Mouse (Mus musculus) lung, embryonic 14.5 days (tissue): ENCODE data around the gene Golph3l. TPM values are rescaled to one million over a fixed set of nuclear protein-coding genes. Genes with fewer than 3 reads are reported as not detected.

Experiments
- ATAC-seq: fragments of 200-750 bp; cut with Nextera tagmentation; 2 replicates; pipeline ENCODE4 v1.8.0; 2017; ENCODE audit warnings: mild to moderate bottlenecking, moderate TSS enrichment, moderate library complexity; ENCODE audit not compliant: insufficient read depth
- DNase-seq: peaks from one replicate; pipeline ENCODE4 v3.0.0-alpha.2; 2015
- H3K27ac ChIP-seq: fragments of 300-500 bp; sonication (generic); 2 replicates; pipeline ENCODE4 v1.5.1; 2014; ENCODE audit warnings: low read depth, mild to moderate bottlenecking, moderate library complexity
- H3K27me3 ChIP-seq: fragments of 300-500 bp; sonication (generic); 2 replicates; pipeline ENCODE4 v1.6.1; 2014; ENCODE audit warnings: low read length, control low read depth; ENCODE audit not compliant: insufficient read depth
- H3K36me3 ChIP-seq: fragments of 300-500 bp; sonication (generic); 2 replicates; pipeline ENCODE4 v1.6.1; 2014; ENCODE audit warnings: control low read depth; ENCODE audit not compliant: insufficient read depth
- H3K4me1 ChIP-seq: fragments of 300-500 bp; sonication (generic); 2 replicates; pipeline ENCODE4 v1.6.1; 2014; ENCODE audit warnings: antibody characterized with exemption, control low read depth; ENCODE audit not compliant: insufficient read depth
- H3K4me2 ChIP-seq: fragments of 300-500 bp; sonication (generic); 2 replicates; pipeline ENCODE4 v1.6.1; 2014; ENCODE audit warnings: mild to moderate bottlenecking
- H3K4me3 ChIP-seq: fragments of 300-500 bp; sonication (generic); 2 replicates; pipeline ENCODE4 v1.5.1; 2014; ENCODE audit warnings: low read depth, low read length
- H3K9ac ChIP-seq: fragments of 300-500 bp; sonication (generic); 2 replicates; pipeline ENCODE4 v1.6.1; 2014
- H3K9me3 ChIP-seq: fragments of 300-500 bp; sonication (generic); 2 replicates; pipeline ENCODE4 v1.6.1; 2016; ENCODE audit warnings: low read depth, low read length, control low read depth
- CTCF ChIP-seq: IDR thresholded peaks from 2 replicates; pipeline ENCODE4 v1.5.1; 2016; ENCODE audit warnings: antibody characterized with exemption, low read depth
- WGBS: fragments of 180-500 bp; shearing (Covaris S2); extraction: QIAGEN DNeasy Blood & Tissue Kit; methylation state at CpG from one replicate; pipeline ENCODE4 v1.1.7; 2014; 5-methylcytosine and 5-hydroxymethylcytosine counted together
- polyA plus RNA-seq: library from polyadenylated mRNA; unstranded; fragments of >200 nt; fragmentation: Nextera tagmentation; extraction: Ambion mirVana; gene quantifications from 2 replicates; pipeline ENCODE4 v1.2.1, GENCODE M21; 2014

Gene Golph3l
- polyA plus RNA-seq, 1 experiment from 2014 or later = 29.3 TPM

DNA sequence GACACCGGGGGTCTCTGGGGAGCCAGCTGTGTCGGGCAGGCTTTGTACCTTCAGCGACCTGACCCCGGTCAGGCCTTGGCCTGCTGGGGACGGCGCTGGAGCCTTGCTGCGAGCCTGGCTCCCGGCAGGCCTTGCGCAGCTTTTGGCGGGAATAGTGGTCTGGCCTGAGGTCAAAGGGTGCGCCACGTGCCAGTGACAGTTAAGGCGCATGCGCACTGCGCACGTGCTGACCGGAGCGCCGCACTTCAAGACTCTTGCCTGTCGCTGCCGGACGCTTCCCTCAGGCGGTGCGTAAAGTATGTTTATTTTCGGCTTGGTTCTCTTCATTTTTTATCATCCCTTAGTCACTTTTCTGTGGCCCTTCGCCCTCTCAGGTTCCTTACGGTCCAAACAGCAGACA lies 29.3 kb upstream of the Golph3l start, which contains the start of gene Hormad1:
Hormad1 (plus strand) TSS at position 241 of the 400 bp plus-strand sequence.
- DNase-seq (no peak), ATAC-seq (no peak)
- Histone ChIP-seq H3K27me3 (no peaks in the 10 kb centered on the region), H3K4me2 (no peak within 1 kb of the TSS), H3K27ac (no peak within 1 kb of the TSS), H3K36me3 (no peaks in the 10 kb centered on the region), H3K4me1 (no peaks in the 10 kb centered on the region), H3K4me3 (no peak within 1 kb of the TSS), H3K9me3 (no peaks in the 10 kb centered on the region), H3K9ac (no peak within 1 kb of the TSS)
- WGBS = 85% methylated on average over 27 of the region's 27 CpGs
- TF ChIP-seq CTCF = no peak

DNA sequence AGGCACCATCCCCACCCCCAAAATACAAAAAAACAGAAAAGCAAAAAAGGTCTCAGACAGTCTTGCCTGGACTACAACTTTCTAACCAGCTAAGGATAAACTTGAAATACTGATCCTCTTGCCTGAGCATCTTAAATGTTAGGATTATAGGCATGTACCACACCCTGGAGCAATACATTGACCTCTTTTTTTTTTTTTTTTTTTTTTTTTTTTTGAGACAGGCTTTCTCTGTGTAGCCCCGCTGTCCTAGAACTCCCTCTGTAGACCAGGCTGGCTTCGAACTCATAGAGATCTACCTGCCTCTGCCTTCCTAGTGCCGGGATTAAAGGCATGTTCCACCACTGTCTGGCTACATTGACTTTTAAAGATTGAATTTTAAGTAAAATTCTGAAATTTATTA lies 28.0 kb upstream of the Golph3l start:
- Histone ChIP-seq H3K27ac (no peak overlapping the region), H3K36me3 (no peaks in the 10 kb centered on the region), H3K4me1 (no peaks in the 10 kb centered on the region), H3K9me3 (no peaks in the 10 kb centered on the region), H3K27me3 (no peaks in the 10 kb centered on the region), H3K4me2 (no peak overlapping the region), H3K9ac (no peak overlapping the region), H3K4me3 (no peak overlapping the region)
- DNase-seq (no peak), ATAC-seq (no peak)
- TF ChIP-seq CTCF = no peak
- WGBS = 90% methylated on average over 3 of the region's 3 CpGs

DNA sequence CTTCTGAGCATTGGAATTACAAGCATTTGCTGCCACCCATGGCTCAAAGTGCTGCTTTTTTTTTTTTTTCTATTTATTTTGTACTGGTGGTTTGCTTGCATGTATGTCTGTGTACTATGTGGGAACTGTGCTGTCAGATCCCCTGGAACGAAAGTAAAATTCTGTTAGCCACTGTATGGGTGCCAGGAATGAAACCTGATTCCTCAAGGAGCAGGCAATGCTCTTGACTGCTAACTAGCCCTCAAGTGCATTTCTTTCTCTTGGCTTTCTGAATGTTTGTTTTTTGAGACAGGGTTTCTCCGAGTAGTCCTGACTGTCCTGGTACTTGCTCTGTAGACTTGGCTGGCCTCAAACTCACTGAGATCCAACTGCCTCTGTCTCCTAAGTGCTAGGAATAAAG lies 26.9 kb upstream of the Golph3l start:
- Histone ChIP-seq H3K9ac (no peak overlapping the region), H3K9me3 (no peaks in the 10 kb centered on the region), H3K4me3 (no peak overlapping the region), H3K27ac (no peak overlapping the region), H3K36me3 (no peaks in the 10 kb centered on the region), H3K4me2 (no peak overlapping the region), H3K27me3 (no peaks in the 10 kb centered on the region), H3K4me1 (no peaks in the 10 kb centered on the region)
- no peak for TF ChIP-seq CTCF
- WGBS = 41% methylated on average over 2 of the region's 2 CpGs
- ATAC-seq (no peak), DNase-seq (peak; percentile 36)

DNA sequence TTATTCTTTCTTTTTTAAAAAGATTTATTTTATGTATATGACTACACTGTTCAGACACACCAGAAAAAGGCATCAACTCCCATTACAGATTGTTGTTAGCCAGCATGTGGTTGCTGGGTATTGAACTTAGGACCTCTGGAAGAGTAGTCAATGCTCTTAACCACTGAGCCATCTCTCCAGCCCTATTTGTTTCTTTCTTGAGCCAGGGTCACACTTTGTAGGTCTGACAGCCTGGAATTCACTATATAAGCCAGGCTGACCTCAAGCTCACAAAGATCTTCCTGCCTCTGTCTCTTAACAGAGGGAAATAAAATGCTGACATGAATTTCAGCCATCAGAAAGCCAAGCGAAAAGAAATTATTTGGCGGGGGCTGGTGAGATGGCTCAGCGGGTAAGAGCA lies 19.1 kb upstream of the Golph3l start:
- WGBS = 85% methylated on average over 3 of the region's 3 CpGs
- Histone ChIP-seq H3K9ac (no peak overlapping the region), H3K4me2 (no peak overlapping the region), H3K36me3 (no peaks in the 10 kb centered on the region), H3K27ac (no peak overlapping the region), H3K9me3 (no peaks in the 10 kb centered on the region), H3K27me3 (no peaks in the 10 kb centered on the region), H3K4me1 (no peaks in the 10 kb centered on the region), H3K4me3 (no peak overlapping the region)
- no peak for DNase-seq
- TF ChIP-seq CTCF = no peak
- no peak for ATAC-seq

DNA sequence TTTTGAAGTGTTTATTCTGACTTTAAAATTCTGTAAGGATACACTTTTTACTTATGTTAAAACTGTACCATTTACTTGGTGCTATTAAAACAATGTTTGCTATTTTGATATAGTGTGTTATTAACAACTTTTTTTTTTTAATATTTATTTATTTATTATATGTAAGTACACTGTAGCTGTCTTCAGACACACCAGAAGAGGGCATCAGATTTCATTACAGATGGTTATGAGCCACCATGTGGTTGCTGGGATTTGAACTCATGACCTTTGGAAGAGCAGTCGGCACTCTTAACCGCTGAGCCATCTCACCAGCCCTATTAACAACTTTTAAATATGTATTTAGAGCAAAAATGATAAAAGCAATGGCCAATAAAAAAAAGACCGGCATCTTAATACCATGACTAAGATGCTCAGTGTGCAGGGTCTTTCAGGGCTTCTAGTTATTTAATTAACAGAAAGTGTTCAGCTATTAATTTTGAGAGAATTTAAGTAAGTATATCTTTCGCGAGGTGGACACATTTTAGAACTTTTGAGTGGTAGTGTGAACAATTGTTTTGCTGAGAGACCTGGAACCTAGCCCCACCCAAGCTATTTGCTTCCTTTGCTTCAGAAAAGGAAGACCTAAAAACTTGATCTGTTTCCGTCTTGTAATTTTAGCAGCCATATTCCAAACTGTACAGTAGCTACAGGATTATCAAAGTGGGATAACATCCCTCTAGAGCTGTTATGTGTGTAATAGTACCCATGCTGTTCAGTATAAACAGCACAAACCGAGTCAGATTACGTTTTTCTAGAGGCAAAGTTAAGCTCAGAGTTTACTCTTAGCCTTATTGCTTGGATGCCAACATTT lies 755 bp upstream of the Golph3l start:
- H3K36me3 ChIP-seq = peaks cover 10% of the 10 kb centered on the region; the same call in 1 of the 2 replicates
- DNase-seq (no peak), ATAC-seq (no peak)
- peak overlapping the region; percentile 61 for H3K4me3 ChIP-seq
- H3K4me1 ChIP-seq = no peaks in the 10 kb centered on the region
- no peak for TF ChIP-seq CTCF
- no peaks in the 10 kb centered on the region for H3K27me3 ChIP-seq
- WGBS = 44% methylated on average over 8 of the region's 8 CpGs
- H3K9me3 ChIP-seq = no peaks in the 10 kb centered on the region
- H3K4me2 ChIP-seq = peak overlapping the region; percentile 67
- peak overlapping the region; percentile 14; the same call in 1 of the 2 replicates for H3K27ac ChIP-seq
- H3K9ac ChIP-seq = no peak overlapping the region

DNA sequence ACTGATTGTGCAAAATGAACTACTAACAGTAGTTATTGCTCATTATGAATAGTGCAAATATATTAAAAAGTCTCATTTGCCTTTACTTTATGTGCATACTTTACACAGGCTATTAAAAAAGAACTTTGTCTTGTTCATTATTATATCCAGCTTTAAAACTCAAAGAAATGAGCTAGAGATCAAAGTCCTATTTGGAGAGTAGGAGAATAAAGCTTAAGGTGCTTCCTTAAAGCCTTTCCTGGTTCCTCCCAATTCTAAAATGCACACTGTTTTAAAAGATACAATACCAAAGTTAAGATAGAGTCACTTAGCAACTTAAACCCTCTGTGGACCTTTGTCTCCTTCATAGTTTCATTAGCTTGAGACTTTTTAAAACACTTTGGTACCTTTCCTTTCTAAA lies 10.0 kb downstream of the Golph3l start:
- Histone ChIP-seq H3K4me1 (no peaks in the 10 kb centered on the region), H3K27me3 (no peaks in the 10 kb centered on the region), H3K4me3 (no peak overlapping the region), H3K27ac (no peak overlapping the region), H3K9ac (no peak overlapping the region), H3K36me3 (peaks cover 16% of the 10 kb centered on the region), H3K9me3 (no peaks in the 10 kb centered on the region), H3K4me2 (no peak overlapping the region)
- no peak for TF ChIP-seq CTCF
- DNase-seq = no peak
- ATAC-seq = no peak

DNA sequence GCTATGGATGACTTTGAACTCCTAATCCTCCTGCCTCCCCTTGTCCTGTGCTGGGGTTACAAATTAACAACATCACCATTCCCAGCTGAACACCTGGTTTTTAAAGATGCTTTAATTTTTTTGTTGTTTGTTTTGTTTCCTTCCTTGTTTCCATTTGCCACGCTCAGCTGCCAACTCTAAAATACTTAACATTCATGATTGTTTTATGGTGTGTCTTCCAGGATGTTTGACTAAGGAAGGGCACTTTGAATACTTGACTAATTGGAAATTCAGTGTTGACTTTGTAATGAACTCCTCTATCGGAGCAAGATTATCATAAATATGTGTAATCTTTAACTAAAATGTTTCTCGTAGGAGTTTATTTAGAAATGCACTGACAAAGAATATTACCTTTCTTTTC lies 12.6 kb downstream of the Golph3l start:
- no peak for DNase-seq
- 0 out of 2 replicates have a peak, but pooled peaks cover 3% of the 10 kb centered on the region for H3K36me3 ChIP-seq
- no peaks in the 10 kb centered on the region for H3K27me3 ChIP-seq
- no peak overlapping the region for H3K27ac ChIP-seq
- no peak overlapping the region for H3K4me2 ChIP-seq
- no peaks in the 10 kb centered on the region for H3K9me3 ChIP-seq
- whole genome bisulfite sequencing = 76% methylated on average over 3 of the region's 3 CpGs
- TF ChIP-seq CTCF = no peak
- H3K9ac ChIP-seq = no peak overlapping the region
- no peak overlapping the region for H3K4me3 ChIP-seq
- no peaks in the 10 kb centered on the region for H3K4me1 ChIP-seq
- ATAC-seq = no peak
